Mouse (Mus musculus) ES-Bruce4 (cell line): Measurements from ENCODE around the gene Lrrtm3. TPM values are rescaled to one million over a fixed set of nuclear protein-coding genes. Genes with fewer than 3 reads are reported as not detected.

ENCODE experiments used
- H3K27ac ChIP-seq: 2 replicates; pipeline ENCODE4 v1.5.1; 2012; ENCODE audit warnings: low read length, inconsistent platforms; ENCODE audit not compliant: insufficient read depth
- H3K27me3 ChIP-seq: 2 replicates; pipeline ENCODE4 v1.6.1; 2012; ENCODE audit warnings: mild to moderate bottlenecking, low read length, inconsistent platforms; ENCODE audit not compliant: control insufficient read depth, poor library complexity, insufficient read depth, severe bottlenecking
- H3K36me3 ChIP-seq: 2 replicates; pipeline ENCODE4 v1.6.1; 2012; ENCODE audit warnings: inconsistent platforms, mild to moderate bottlenecking, low read length, moderate library complexity; ENCODE audit not compliant: control insufficient read depth, poor library complexity, insufficient read depth, severe bottlenecking
- H3K4me1 ChIP-seq: one replicate; pipeline ENCODE4 v1.8.1; 2011; ENCODE audit warnings: low read length; ENCODE audit not compliant: control insufficient read depth, insufficient read depth
- H3K4me3 ChIP-seq: 2 replicates; pipeline ENCODE4 v1.5.1; 2011; ENCODE audit warnings: low read depth, mild to moderate bottlenecking, low read length
- H3K9ac ChIP-seq: 2 replicates; pipeline ENCODE4 v1.6.1; 2012; ENCODE audit warnings: low read depth, mild to moderate bottlenecking, inconsistent platforms; ENCODE audit not compliant: poor library complexity, severe bottlenecking
- H3K9me3 ChIP-seq: replicated peaks from 2 replicates; pipeline ENCODE4 v1.6.1; 2012; ENCODE audit warnings: mild to moderate bottlenecking, low read length, inconsistent platforms; ENCODE audit not compliant: control insufficient read depth, poor library complexity, insufficient read depth, severe bottlenecking
- CTCF ChIP-seq: IDR thresholded peaks from one replicate; pipeline ENCODE4 v1.8.1; 2011; ENCODE audit warnings: low read depth, low read length
- EP300 ChIP-seq: IDR thresholded peaks from 2 replicates; pipeline ENCODE4 v1.6.1; 2011; ENCODE audit warnings: low read depth, low read length; ENCODE audit not compliant: insufficient read depth
- POLR2A ChIP-seq: IDR thresholded peaks from one replicate; pipeline ENCODE4 v1.8.1; 2011; ENCODE audit warnings: low read length; ENCODE audit not compliant: insufficient read depth
- polyA plus RNA-seq: library from polyadenylated mRNA; stranded (reverse); fragments of >200 nt; gene quantifications from 2 replicates; pipeline ENCODE4 v1.2.4, GENCODE M21; 2011; ENCODE audit warnings: low read depth; ENCODE audit not compliant: missing spikeins, insufficient read depth, insufficient read length

The Lrrtm3 gene
- polyA plus RNA-seq, 1 experiment: not detected

GRCm38 (mm10) chr10:64063704-64064103, 26.4 kb downstream of the Lrrtm3 start:
- Histone ChIP-seq H3K27ac (no peak overlapping the region), H3K9ac (no peak overlapping the region), H3K4me3 (no peak overlapping the region), H3K4me1 (no peaks in the 10 kb centered on the region), H3K27me3 (no peaks in the 10 kb centered on the region), H3K36me3 (no peaks in the 10 kb centered on the region), H3K9me3 (no peaks in the 10 kb centered on the region)
- TF ChIP-seq EP300 (no peak), POLR2A (no peak), CTCF (no peak)

DNA sequence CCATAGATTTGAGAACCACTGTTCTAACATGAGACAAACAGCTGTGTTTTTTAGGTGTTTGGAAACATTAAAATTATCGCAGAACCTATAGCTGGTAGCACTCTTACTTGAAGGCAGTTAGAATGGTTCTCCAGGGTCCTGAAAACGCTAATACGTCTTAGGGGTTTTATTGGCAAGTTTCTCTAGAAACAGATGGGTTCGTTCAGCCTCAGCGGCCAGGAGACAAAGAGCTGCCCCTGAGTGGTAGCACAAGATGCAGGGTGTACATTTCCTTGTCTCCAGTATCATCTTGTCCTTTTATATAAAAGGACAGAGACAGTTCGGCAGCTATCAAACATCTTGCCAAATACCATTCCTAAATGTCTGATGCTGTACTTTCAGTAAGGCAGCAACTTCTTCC, 40.1 kb downstream of the Lrrtm3 start:
- no peak overlapping the region for H3K4me3 ChIP-seq
- H3K9me3 ChIP-seq: no peaks in the 10 kb centered on the region
- H3K9ac ChIP-seq: no peak overlapping the region
- no peaks in the 10 kb centered on the region for H3K36me3 ChIP-seq
- no peaks in the 10 kb centered on the region for H3K4me1 ChIP-seq
- TF ChIP-seq EP300: no peak
- TF ChIP-seq POLR2A: no peak
- TF ChIP-seq CTCF: no peak
- H3K27me3 ChIP-seq: no peaks in the 10 kb centered on the region
- no peak overlapping the region for H3K27ac ChIP-seq

- TF ChIP-seq POLR2A: no peak
- TF ChIP-seq EP300: no peak
- no peak for TF ChIP-seq CTCF
- no peaks in the 10 kb centered on the region for H3K36me3 ChIP-seq
- no peaks in the 10 kb centered on the region for H3K27me3 ChIP-seq
- H3K9me3 ChIP-seq: no peaks in the 10 kb centered on the region
- H3K27ac ChIP-seq: no peak overlapping the region
- no peak overlapping the region for H3K9ac ChIP-seq
- no peak overlapping the region for H3K4me3 ChIP-seq
- H3K4me1 ChIP-seq: no peaks in the 10 kb centered on the region
Observed at GRCm38 (mm10) chr10:64049151-64049550, 40.9 kb downstream of the Lrrtm3 start.

GRCm38 (mm10) chr10:64041892-64042291, 48.2 kb downstream of the Lrrtm3 start:
- no peak overlapping the region for H3K27ac ChIP-seq
- TF ChIP-seq CTCF (no peak), POLR2A (no peak), EP300 (no peak)
- no peaks in the 10 kb centered on the region for H3K4me1 ChIP-seq
- no peaks in the 10 kb centered on the region for H3K36me3 ChIP-seq
- no peaks in the 10 kb centered on the region for H3K9me3 ChIP-seq
- no peak overlapping the region for H3K4me3 ChIP-seq
- no peak overlapping the region for H3K9ac ChIP-seq
- no peaks in the 10 kb centered on the region for H3K27me3 ChIP-seq

DNA sequence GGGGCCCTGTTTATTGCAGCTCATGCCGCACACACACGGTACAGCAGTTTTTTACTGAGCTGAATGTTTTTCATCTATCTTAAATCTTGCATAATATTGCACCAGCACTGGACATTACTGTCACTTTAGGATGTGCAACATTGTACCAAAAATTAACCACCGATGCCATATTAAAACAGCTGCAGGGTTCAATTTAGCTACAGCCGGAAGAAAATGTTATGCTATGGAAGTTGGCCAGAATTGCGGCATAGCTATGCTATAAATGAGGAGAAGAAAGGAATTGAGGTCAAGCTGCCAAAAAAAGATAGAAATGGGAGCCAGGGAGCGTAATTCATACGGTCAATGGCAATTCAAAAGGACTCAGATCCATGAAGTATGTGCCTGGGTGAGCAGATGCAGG, 48.9 kb downstream of the Lrrtm3 start:
- H3K9ac ChIP-seq: no peak overlapping the region
- no peaks in the 10 kb centered on the region for H3K27me3 ChIP-seq
- no peaks in the 10 kb centered on the region for H3K9me3 ChIP-seq
- no peaks in the 10 kb centered on the region for H3K36me3 ChIP-seq
- no peak overlapping the region for H3K27ac ChIP-seq
- H3K4me1 ChIP-seq: no peaks in the 10 kb centered on the region
- H3K4me3 ChIP-seq: no peak overlapping the region
- TF ChIP-seq EP300 (no peak), CTCF (no peak), POLR2A (no peak)

DNA sequence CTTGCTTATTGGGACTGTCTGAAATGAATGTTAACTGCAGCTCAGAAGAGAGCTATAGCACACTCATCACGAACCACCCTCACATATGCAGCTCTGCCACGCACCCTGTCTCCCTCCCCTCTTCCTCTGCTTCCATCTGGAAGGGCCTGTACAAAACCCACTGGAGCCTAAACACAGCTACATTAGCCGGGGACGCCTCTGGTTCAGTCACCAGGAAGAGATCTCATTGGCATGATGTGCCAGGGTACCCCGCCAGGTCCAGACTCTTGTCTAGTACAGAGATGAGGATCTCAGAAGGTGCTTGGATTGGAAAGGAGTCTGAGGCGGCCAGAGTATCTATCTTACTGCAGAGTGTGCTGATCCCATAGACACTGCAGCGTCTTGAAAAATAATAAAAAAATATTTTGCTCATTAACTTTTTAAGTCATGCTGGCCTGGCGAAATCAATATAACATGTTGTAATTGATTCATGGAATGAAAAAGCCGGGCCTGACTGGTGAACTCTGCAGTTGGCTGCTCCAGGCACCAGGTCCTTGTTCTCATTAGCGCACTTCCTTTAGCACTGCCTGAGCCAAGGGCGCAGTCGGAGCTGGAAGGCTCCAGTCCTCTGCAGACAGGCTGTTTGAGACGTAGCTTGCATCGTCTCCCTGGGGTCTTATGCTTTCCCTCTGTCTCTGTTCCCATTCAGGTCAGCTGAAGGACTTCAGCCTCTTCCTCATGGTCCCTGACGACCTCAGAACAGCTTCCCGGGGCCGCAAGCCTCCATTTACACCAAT, 50.1 kb downstream of the Lrrtm3 start:
- TF ChIP-seq EP300: no peak
- TF ChIP-seq POLR2A: no peak
- TF ChIP-seq CTCF: no peak
- Histone ChIP-seq H3K36me3 (no peaks in the 10 kb centered on the region), H3K4me1 (no peaks in the 10 kb centered on the region), H3K27ac (no peak overlapping the region), H3K4me3 (no peak overlapping the region), H3K27me3 (no peaks in the 10 kb centered on the region), H3K9me3 (no peaks in the 10 kb centered on the region), H3K9ac (no peak overlapping the region)
